Mouse (Mus musculus) right cerebral cortex, adult 2 months (tissue): ENCODE results near the gene Ptprs.
"Not testable (repeated sequence)": the region's sequence is repeated elsewhere in the genome, so short reads cannot be mapped to it uniquely, and the experiment has no call there.

Experiments
- DNase-seq, 2 experiments: peaks; one replicate each; pipeline ENCODE4 v3.0.0; 2021 to 2022; ENCODE audit warnings: low spot score in 2 of 2

The Ptprs gene

DNA sequence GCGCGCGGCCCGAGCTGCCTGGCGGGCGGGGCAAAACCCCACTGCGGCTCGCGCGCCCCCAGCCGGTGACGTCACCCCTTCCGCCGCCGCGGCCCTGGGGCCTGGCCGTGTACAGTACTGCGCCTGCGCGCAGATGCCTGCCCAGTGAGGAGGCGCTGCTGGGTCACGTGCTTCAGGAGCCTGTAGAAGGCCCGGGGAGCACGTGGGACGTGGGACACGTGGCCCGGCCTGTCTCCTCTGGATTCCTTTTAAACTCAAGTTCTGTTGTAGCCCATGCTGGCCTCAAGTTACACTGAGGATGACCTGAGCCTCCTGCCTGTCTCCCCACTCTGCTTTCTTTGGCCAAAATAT, at the start of gene Ptprs:
Gene Ptprs (minus strand): TSS at position 82 of the 351 bp plus-strand sequence.
- peak; percentile 97 to 98 for DNase-seq

- no peak for DNase-seq
Measured at GRCm38 (mm10) chr17:56524943-56525342, 48.7 kb upstream of the Ptprs start.

DNA sequence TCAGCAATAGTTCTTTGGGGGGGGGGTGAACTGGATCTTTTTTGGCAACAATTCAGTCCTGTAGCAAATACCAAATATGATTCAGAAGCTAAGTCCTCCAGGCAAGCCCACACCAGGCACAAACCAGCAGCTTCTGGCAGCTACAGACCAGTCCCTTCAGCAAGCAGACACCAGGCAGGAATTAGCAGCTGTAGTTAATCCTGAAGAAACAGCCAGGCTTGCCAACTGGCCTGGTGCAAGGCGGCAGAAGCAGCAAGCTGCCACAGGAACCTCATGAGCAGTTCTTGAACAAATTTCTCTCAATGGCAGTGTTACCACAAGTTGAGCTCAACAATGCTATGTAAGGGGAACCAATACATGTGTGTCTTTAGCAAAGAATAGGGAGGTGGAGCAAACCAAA, 46.5 kb upstream of the Ptprs start:
- no peak for DNase-seq

DNA sequence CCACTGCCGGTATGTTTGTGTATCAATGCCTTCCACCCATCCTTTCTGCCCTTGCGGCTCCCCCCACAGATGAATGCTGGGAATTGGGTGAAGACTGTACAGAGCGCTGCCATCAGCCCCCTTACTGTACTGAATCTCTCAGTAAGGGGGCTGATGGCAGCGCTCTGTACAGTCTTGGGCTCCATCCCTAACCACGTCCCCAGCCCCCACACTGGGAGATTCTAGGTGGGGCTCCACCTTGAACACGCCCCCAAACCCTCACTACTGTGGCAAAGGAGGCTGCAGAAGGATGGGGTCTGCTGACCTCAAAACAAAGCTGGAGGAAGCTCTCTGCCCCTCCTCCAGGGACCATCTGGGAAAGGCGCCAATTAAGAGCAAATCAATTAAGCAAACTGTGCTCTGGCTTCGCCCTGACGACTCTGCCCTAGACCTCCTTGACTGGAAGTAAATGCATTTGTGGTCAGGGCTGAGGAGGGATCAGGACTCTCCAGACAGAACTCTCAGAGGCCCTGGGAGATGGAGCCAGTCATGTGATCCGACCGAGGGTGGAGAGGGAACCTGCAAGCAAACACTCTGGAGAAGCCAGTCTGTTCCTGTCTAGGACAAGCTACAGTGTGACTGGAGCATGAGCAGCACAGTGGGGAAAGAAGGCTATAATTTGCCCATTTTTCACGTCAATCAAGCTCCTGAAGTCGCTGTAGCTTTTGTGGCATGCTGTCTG, 39.6 kb upstream of the Ptprs start:
- no peak for DNase-seq

- DNase-seq = no peak
Measured at GRCm38 (mm10) chr17:56514916-56515315, 38.6 kb upstream of the Ptprs start.

GRCm38 (mm10) chr17:56514330-56514729, 38.0 kb upstream of the Ptprs start:
- no peak for DNase-seq

- DNase-seq = no peak
Measured at GRCm38 (mm10) chr17:56512310-56512709, 36.0 kb upstream of the Ptprs start, which contains the start of gene Znrf4. Gene Znrf4, minus strand, starts transcription at chr17:56512431.

- DNase-seq = no peak
Measured at GRCm38 (mm10) chr17:56511707-56512090, 35.4 kb upstream of the Ptprs start.

- no peak for DNase-seq
Measured at GRCm38 (mm10) chr17:56510970-56511706, 34.9 kb upstream of the Ptprs start.

DNA sequence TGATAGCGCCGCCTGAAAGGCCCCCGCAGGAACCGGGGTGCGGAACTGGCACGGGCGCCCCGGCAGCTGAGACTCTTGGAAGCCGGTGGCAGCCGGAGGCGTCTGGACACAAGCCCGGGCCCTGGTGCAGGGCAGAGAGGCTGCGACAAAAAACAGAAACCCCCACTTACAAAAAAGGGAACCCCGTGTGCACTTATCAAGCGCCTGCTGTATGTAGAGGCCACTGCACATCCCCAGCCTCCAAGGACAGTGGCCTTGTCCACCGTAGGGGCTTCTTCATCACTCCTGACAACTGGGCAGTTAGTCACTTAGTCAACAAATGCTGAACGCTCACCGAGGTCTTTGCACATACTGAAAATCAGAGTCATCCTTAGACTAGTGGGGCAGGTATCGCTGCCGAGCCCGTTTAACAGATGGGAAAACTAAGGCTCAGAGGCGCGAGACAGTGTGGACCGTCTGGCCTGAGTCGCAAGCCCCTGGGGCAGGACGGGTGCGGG, 34.2 kb upstream of the Ptprs start:
- no peak for DNase-seq

DNA sequence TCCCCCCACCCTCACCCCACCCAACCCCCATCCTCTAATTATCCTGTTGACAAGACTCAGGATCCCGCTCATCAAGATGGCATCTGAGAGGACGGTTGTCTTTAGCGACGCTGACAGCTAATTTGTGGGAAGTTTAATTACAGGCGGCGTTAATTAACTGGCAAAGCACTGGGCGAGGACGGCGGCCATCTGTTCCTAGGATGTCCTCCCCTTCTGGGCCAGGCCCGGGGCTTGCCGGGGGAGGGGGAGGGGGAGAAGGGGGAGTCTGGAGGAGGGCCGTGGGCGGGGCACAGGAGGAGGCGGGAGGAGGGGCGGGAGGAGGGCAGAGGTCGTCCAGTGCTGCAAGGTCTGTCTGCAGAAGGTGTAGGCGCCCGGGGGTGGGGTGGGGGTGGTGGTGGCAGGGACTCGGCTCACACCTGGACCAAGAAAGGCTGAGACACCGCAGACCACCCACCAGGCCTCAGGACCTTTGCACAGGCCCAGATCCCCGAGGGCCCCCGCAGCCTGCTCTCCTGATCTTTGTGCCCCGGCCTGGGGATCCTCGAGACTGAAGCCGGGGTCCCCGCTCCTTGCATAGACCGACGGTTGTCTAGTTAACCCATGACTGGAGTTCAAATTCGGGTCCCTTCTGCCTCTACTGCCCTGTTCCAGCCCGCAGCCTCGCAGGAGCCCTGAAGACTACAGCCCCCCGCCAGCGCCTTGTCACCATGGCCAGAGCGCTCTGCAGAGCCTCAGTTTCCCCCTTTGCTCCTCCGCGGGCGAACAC, 33.6 kb upstream of the Ptprs start:
- DNase-seq = no peak

GRCm38 (mm10) chr17:56509021-56509640, 32.8 kb upstream of the Ptprs start:
- DNase-seq = no peak

DNA sequence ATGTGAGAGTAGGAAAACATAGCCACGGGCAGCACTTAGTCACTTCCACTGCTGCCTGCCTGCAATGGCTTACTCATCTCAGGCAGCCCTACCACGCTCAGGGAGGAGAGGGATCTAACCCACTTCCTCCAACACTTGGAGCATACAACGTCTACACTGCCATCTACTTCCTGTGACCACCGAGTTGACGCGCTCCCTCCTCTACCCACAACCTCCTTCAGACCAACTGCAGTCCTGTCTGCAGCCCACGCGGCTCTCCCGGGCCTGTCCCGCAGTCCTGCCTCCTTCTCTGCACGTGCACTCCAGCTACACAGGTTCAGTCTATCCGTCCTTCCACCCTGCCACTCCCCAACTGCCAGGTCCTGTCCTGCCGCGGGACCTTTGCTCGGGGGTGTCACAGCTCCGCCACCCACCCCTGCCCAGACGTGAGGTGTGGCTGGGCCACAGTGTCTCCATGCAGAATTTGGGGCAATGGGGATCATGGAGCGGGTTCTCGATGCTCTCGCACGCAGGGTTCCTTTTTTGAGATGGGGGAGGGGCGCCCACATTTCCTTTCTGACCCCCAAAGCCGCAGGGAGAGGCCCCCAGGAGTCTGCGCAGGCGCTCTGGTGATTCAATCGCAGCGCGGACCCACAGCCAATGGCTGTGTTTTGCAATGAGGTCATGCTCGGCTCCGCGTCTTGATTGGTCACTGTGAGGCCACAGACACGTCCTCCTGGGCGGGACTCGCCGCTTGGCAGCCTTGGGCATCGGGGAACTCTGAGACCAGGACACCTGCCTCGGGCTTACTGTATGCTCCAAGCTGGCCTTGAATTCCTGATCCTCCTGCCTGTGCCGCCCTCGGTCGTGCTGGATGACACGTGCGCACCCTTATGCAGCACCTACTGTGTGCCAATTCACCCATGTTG, 31.1 kb upstream of the Ptprs start:
- DNase-seq = peak; percentile 95 to 97

DNA sequence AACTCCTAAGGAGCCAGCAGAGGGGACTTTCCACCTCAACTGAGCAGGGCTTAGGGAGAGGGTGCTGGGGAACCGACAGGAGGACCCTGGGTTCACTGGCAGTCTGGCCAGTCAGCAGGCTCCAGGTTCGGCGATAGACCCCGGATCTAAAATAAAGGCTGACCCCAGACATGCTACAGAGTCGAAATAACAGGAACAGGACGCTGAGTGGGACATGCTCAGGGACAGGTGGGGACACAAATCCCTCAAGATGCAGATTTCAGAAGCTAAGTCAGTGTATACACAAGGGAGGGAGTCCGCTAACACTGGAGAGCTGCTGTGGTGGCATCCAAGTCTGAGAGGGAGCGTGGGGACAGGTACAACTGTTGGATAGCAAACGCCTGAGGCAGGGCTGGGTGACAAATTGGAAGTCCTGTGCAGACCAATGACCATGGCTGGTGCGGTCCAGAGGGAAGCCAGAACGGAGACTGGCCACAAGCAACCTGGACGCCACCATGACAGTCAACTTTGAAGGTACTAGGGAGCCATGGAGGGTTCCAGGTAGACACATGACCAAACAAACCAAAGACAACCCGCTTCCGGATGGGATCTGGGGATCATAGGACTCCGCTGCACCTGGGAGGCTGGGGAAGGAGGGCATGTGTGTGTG, 30.3 kb upstream of the Ptprs start:
- no peak for DNase-seq

DNA sequence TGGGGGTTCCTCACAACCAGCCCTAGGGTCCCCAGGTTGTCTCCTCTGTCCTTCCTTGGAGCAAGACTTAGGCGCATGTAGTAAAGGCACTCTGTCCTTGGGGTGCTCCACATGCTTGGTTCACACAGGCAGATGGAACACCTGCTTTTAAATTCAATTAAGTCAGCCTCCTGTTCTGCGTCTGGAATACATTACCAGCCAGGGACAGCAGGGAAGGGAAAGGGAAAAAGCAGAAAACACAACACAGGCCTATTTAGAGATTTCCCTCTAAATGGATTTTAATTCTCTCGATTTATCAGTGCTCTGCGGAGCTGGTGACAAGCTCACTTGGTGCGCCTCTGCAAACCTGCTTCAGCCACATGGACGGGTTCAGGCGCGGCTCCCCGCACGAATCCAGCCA, 29.1 kb upstream of the Ptprs start:
- no peak for DNase-seq

DNA sequence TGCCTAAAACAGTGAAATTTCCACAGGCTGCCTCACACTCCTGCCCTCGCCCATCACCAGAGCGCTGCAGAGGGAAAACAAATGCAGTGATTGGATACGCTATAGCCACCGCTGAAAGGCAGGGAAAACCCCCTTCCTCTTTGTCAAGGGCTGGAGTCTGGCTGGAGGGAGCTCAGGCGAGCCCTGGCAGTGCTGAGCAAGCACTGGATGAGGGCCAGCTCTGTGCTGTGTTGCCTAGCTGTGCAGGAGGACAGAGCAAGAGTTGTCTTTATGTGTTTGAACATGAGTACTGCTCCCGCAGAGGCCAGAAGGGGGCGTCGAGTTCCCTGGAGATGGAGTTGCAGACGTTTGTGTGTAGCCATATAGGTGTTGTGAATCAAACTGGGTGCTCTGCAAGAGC, 26.2 kb upstream of the Ptprs start:
- DNase-seq = peak; percentile 62 to 78

DNA sequence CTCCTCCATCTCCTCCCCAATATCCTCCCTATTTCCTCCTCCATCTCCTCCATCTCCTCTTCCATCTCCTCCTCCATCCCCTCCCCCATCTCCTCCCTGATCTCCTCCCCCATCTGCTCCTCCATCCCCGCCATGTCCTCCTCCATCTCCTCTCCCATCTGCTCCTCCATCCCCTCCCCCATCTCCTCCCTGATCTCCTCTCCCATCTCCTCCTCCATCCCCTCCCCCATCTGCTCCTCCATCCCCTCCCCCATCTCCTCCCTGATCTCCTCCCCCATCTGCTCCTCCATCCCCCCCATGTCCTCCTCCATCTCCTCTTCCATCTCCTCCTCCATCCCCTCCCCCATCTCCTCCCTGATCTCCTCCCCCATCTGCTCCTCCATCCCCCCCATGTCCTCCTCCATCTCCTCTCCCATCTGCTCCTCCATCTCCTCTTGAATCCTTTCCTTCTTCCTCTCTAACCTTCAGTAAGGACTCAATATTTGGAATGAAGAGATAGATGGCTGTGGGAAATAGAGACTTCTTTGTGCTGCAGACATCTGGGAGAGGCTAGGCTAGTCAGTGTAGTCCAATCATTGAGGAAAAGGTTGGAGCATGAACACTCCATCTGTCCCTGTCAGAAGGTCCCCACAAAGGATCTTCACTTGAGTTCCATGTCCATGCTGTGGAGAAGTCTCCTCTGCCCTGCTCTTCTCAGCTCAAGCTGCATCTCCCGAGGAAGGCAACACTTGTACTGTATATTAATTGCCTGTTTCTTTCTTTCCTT, 25.5 kb upstream of the Ptprs start:
- DNase-seq = not testable (repeated sequence)

DNA sequence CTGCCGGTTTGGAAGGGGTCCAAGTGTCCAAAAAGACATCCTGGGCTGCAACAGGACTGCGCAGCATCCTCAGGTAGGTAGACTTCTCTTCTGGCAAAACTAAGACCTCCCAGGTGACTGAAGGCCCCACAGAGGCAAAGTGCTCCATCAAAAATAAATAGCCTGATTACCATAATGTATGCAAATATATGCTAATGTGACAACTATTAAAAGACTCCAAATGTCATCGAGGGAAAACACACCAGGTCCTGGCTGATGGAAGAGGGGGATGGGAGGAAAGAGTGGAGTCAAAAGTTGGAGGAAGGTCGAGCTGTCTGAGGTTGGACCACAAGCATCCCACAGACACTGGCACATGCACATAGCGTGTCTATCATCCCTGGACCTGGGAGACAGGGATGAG, 22.9 kb upstream of the Ptprs start:
- no peak for DNase-seq

GRCm38 (mm10) chr17:56494480-56494879, 18.2 kb upstream of the Ptprs start:
- DNase-seq = no peak

- peak; percentile 80 to 85 for DNase-seq
Measured at GRCm38 (mm10) chr17:56493841-56494240, 17.6 kb upstream of the Ptprs start.
